Mouse (Mus musculus): ENCODE results near the gene Pgbd5. TPM values are rescaled to one million over a fixed set of nuclear protein-coding genes. Genes with fewer than 3 reads are reported as not detected.

Gene Pgbd5
- polyA plus RNA-seq, 1 experiment from 2014 or later: 1.9 TPM

DNA sequence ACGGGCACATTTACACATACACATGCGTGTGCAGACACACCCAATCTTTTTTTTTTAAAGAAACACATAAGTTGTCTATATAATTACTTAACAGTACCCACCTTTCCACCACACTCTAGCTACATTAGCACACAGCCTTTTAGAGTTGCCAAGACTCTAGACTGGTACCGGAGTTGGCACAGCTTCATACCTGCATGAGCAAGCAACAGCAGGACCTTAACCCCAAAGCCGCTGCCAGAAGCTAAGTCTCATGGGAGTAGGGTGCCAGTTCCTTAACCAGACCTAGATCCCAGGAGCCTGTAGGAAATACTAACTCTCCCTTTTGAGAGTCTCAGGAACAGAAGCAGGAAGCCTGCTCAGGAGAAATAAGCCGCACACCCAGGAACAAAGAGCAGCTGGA lies 20.5 kb downstream of the Pgbd5 start:
- H3K27ac ChIP-seq (ENCODE audit: low read depth, low read length): no peak overlapping the region
- no peak overlapping the region for H3K4me3 ChIP-seq (ENCODE audit: low read depth, low read length)
- WGBS (ENCODE audit: insufficient replicate concordance): 84% methylated on average over 5 of the region's 5 CpGs
- no peaks in the 10 kb centered on the region for H3K36me3 ChIP-seq (ENCODE audit: control insufficient read depth, insufficient read depth, low read length)
- H3K4me2 ChIP-seq: no peak overlapping the region
- ATAC-seq (replicated peaks; ENCODE audit: insufficient number of reproducible peaks, low FRiP score, low TSS enrichment): no peak
- no peaks in the 10 kb centered on the region for H3K27me3 ChIP-seq (ENCODE audit: control insufficient read depth, insufficient read depth, low read length)
- H3K4me1 ChIP-seq (ENCODE audit: control insufficient read depth, insufficient read depth, low read length): peaks cover 18% of the 10 kb centered on the region
- H3K9me3 ChIP-seq (replicated peaks; ENCODE audit: control insufficient read depth, low read length): no peaks in the 10 kb centered on the region
- no peak overlapping the region for H3K9ac ChIP-seq (ENCODE audit: low read depth, low read length)

- no peak for ATAC-seq (replicated peaks; ENCODE audit: insufficient number of reproducible peaks, low FRiP score, low TSS enrichment)
- Histone ChIP-seq H3K9ac (ENCODE audit: low read depth, low read length) (no peak overlapping the region), H3K4me2 (no peak overlapping the region), H3K27me3 (ENCODE audit: control insufficient read depth, insufficient read depth, low read length) (no peaks in the 10 kb centered on the region), H3K9me3 (replicated peaks; ENCODE audit: control insufficient read depth, low read length) (no peaks in the 10 kb centered on the region), H3K36me3 (ENCODE audit: control insufficient read depth, insufficient read depth, low read length) (no peaks in the 10 kb centered on the region), H3K27ac (ENCODE audit: low read depth, low read length) (no peak overlapping the region), H3K4me3 (ENCODE audit: low read depth, low read length) (no peak overlapping the region), H3K4me1 (ENCODE audit: control insufficient read depth, insufficient read depth, low read length) (peaks cover 17% of the 10 kb centered on the region)
- 75% methylated on average over 6 of the region's 6 CpGs for WGBS (ENCODE audit: insufficient replicate concordance)
Observed at GRCm38 (mm10) chr8:124418185-124418584, 21.3 kb downstream of the Pgbd5 start.

GRCm38 (mm10) chr8:124416646-124417045 lies 22.8 kb downstream of the Pgbd5 start:
- H3K27me3 ChIP-seq (ENCODE audit: control insufficient read depth, insufficient read depth, low read length): no peaks in the 10 kb centered on the region
- peak overlapping the region; percentile 25; the same call in 1 of the 2 replicates for H3K4me2 ChIP-seq
- H3K9me3 ChIP-seq (replicated peaks; ENCODE audit: control insufficient read depth, low read length): no peaks in the 10 kb centered on the region
- WGBS (ENCODE audit: insufficient replicate concordance): 44% methylated on average over 7 of the region's 7 CpGs
- no peak for ATAC-seq (replicated peaks; ENCODE audit: insufficient number of reproducible peaks, low FRiP score, low TSS enrichment)
- peaks cover 12% of the 10 kb centered on the region for H3K4me1 ChIP-seq (ENCODE audit: control insufficient read depth, insufficient read depth, low read length)
- H3K27ac ChIP-seq (ENCODE audit: low read depth, low read length): no peak overlapping the region
- no peak overlapping the region for H3K4me3 ChIP-seq (ENCODE audit: low read depth, low read length)
- no peaks in the 10 kb centered on the region for H3K36me3 ChIP-seq (ENCODE audit: control insufficient read depth, insufficient read depth, low read length)
- H3K9ac ChIP-seq (ENCODE audit: low read depth, low read length): no peak overlapping the region

- H3K9me3 ChIP-seq (replicated peaks; ENCODE audit: control insufficient read depth, low read length): no peaks in the 10 kb centered on the region
- H3K4me1 ChIP-seq (ENCODE audit: control insufficient read depth, insufficient read depth, low read length): peaks cover 7% of the 10 kb centered on the region
Observed at GRCm38 (mm10) chr8:124415789-124416188, 23.7 kb downstream of the Pgbd5 start.

GRCm38 (mm10) chr8:124415002-124415401 lies 24.5 kb downstream of the Pgbd5 start:
- Histone ChIP-seq H3K27ac (ENCODE audit: low read depth, low read length) (no peak overlapping the region), H3K36me3 (ENCODE audit: control insufficient read depth, insufficient read depth, low read length) (no peaks in the 10 kb centered on the region), H3K27me3 (ENCODE audit: control insufficient read depth, insufficient read depth, low read length) (no peaks in the 10 kb centered on the region), H3K4me1 (ENCODE audit: control insufficient read depth, insufficient read depth, low read length) (peaks cover 7% of the 10 kb centered on the region), H3K4me3 (ENCODE audit: low read depth, low read length) (no peak overlapping the region), H3K9me3 (replicated peaks; ENCODE audit: control insufficient read depth, low read length) (no peaks in the 10 kb centered on the region), H3K9ac (ENCODE audit: low read depth, low read length) (no peak overlapping the region), H3K4me2 (no peak overlapping the region)
- no peak for ATAC-seq (replicated peaks; ENCODE audit: insufficient number of reproducible peaks, low FRiP score, low TSS enrichment)
- 83% methylated on average over 8 of the region's 8 CpGs for WGBS (ENCODE audit: insufficient replicate concordance)

More at GRCm38 (mm10) chr8:124415789-124416188, 23.7 kb downstream of the Pgbd5 start:
- Histone ChIP-seq H3K27ac (ENCODE audit: low read depth, low read length) (no peak overlapping the region), H3K9ac (ENCODE audit: low read depth, low read length) (no peak overlapping the region), H3K4me2 (no peak overlapping the region), H3K27me3 (ENCODE audit: control insufficient read depth, insufficient read depth, low read length) (no peaks in the 10 kb centered on the region), H3K36me3 (ENCODE audit: control insufficient read depth, insufficient read depth, low read length) (no peaks in the 10 kb centered on the region), H3K4me3 (ENCODE audit: low read depth, low read length) (no peak overlapping the region)
- WGBS (ENCODE audit: insufficient replicate concordance): 82% methylated on average over 3 of the region's 3 CpGs
- ATAC-seq (replicated peaks; ENCODE audit: insufficient number of reproducible peaks, low FRiP score, low TSS enrichment): no peak

DNA sequence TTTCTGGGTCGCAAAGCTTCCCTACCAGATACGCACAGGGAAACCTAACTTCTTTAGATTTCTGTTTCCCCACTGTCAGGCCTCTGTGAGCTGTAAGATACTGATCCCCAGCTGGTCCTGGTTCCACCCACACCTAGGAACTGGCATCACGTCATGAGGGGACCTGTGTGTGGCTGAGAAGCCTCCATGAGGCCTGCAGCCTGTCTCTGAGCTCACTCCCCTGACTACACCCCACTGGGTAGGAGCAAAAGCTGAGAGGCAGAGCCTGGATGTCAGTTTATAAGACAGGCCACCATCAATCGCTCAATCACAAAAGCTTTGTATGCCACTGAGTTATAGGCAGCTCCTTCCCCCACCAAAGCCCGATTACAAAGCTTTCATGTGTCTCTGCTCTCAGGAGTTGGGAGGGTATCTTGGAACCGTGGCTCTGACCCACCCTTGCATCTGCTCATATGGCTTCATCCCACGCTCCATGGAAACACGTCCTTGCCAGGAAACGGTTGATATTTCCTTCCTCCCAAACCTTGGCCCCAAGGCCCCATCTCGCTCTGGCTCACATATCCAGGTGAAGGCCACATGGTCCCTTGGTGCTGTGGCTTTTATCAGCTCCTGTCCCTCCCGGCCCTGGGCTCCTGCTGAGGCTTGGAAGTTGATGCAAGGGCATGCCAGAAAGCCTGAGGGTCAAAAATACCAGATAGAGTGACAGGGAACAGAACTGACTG lies 26.1 kb downstream of the Pgbd5 start:
- no peak for ATAC-seq (replicated peaks; ENCODE audit: insufficient number of reproducible peaks, low FRiP score, low TSS enrichment)
- H3K4me1 ChIP-seq (ENCODE audit: control insufficient read depth, insufficient read depth, low read length): peaks cover 7% of the 10 kb centered on the region
- H3K9ac ChIP-seq (ENCODE audit: low read depth, low read length): no peak overlapping the region
- H3K27ac ChIP-seq (ENCODE audit: low read depth, low read length): no peak overlapping the region
- H3K36me3 ChIP-seq (ENCODE audit: control insufficient read depth, insufficient read depth, low read length): no peaks in the 10 kb centered on the region
- no peaks in the 10 kb centered on the region for H3K27me3 ChIP-seq (ENCODE audit: control insufficient read depth, insufficient read depth, low read length)
- no peaks in the 10 kb centered on the region for H3K9me3 ChIP-seq (replicated peaks; ENCODE audit: control insufficient read depth, low read length)
- no peak overlapping the region for H3K4me3 ChIP-seq (ENCODE audit: low read depth, low read length)
- 70% methylated on average over 11 of the region's 11 CpGs for WGBS (ENCODE audit: insufficient replicate concordance)
- H3K4me2 ChIP-seq: no peak overlapping the region

DNA sequence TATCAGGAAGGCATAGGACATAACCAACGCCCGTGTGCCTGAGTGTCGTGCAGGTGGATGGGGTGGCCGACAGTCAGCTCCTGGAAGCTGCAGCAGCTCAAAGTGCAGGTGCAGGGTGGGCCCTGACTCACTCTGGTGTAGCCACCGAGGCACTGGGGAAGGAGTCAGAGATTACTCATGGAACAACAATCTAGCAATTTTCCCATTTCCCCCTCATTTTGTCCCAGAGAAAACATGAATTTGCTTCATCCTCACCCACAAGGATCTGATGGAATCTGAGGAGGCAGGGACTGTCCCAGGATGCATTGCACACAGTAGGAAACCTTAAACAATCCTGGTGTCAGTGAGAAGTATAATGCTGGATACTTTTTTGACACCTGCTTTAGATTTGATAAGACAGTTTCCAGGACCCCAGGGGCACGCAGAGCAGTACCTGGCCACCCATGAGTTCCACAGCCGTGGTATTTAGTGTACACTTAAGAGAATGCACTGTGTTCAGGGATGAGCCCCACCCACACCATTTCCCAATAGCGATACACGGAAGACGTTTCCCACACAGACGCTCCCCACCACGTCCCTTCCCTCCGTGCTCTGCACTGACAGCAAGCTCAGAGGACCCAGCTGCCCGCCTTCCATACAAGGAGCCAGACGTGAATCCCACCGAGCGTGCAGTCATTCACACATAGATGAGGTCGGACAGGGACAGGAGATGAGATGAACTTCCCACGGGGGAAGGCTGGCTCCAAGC lies 26.8 kb downstream of the Pgbd5 start:
- Histone ChIP-seq H3K4me3 (ENCODE audit: low read depth, low read length) (no peak overlapping the region), H3K27me3 (ENCODE audit: control insufficient read depth, insufficient read depth, low read length) (no peaks in the 10 kb centered on the region), H3K4me1 (ENCODE audit: control insufficient read depth, insufficient read depth, low read length) (peaks cover 7% of the 10 kb centered on the region), H3K9me3 (replicated peaks; ENCODE audit: control insufficient read depth, low read length) (no peaks in the 10 kb centered on the region), H3K4me2 (no peak overlapping the region), H3K36me3 (ENCODE audit: control insufficient read depth, insufficient read depth, low read length) (no peaks in the 10 kb centered on the region), H3K27ac (ENCODE audit: low read depth, low read length) (no peak overlapping the region), H3K9ac (ENCODE audit: low read depth, low read length) (no peak overlapping the region)
- no peak for ATAC-seq (replicated peaks; ENCODE audit: insufficient number of reproducible peaks, low FRiP score, low TSS enrichment)
- 75% methylated on average over 19 of the region's 19 CpGs for WGBS (ENCODE audit: insufficient replicate concordance)

GRCm38 (mm10) chr8:124404471-124405260 lies 34.8 kb downstream of the Pgbd5 start:
- H3K9ac ChIP-seq (ENCODE audit: low read depth, low read length): no peak overlapping the region
- H3K27me3 ChIP-seq (ENCODE audit: control insufficient read depth, insufficient read depth, low read length): no peaks in the 10 kb centered on the region
- H3K36me3 ChIP-seq (ENCODE audit: control insufficient read depth, insufficient read depth, low read length): no peaks in the 10 kb centered on the region
- no peaks in the 10 kb centered on the region for H3K9me3 ChIP-seq (replicated peaks; ENCODE audit: control insufficient read depth, low read length)
- WGBS (ENCODE audit: insufficient replicate concordance): 62% methylated on average over 11 of the region's 12 CpGs
- no peak overlapping the region for H3K4me3 ChIP-seq (ENCODE audit: low read depth, low read length)
- ATAC-seq (replicated peaks; ENCODE audit: insufficient number of reproducible peaks, low FRiP score, low TSS enrichment): no peak
- H3K27ac ChIP-seq (ENCODE audit: low read depth, low read length): no peak overlapping the region
- peaks cover 6% of the 10 kb centered on the region; the same call in 1 of the 2 replicates for H3K4me1 ChIP-seq (ENCODE audit: control insufficient read depth, insufficient read depth, low read length)
- H3K4me2 ChIP-seq: no peak overlapping the region
